In the genomic region with DNA sequence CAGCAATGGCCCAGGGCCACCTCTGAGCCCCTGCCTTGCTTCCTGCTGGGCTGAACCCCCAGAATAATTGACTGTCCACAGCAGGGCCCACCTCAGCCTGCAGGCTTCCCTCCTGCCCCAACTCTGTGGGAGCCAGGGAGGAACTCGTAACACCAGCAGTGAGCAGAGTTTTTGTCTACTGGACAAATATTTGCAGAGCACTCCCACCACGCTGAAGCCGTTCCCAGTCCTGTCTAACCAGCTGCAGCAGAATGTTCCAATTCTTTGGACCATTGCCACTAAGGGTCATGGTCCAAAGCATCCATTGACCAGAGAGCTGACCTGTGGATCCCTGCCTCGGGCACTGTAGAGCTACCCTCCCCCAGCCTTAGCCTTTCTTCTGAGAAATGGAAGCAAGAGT, we compare ENCODE assay signal across 11 mouse cellular contexts. TPM values are rescaled to one million over a fixed set of nuclear protein-coding genes. Genes with fewer than 3 reads are reported as not detected.
DNase-seq lines count a peak whose midpoint lies in the region; ATAC-seq and TF ChIP-seq lines count a peak whose summit lies in the region.
"Had no signal": no experiment of that assay in that cellular context is flagged by ENCODE, and none has a peak within 500 bp of the region (broad histone marks: within the 10 kb centered on the region; RNA-seq: fewer than 3 reads in every experiment).

No protein-coding gene starts in this region.

- no peak overlapping the region for H3K4me2 ChIP-seq in hindbrain, postnatal 0 days (ENCODE audit: low read depth, low read length)
- H3K4me2 ChIP-seq in embryonic facial prominence, embryonic 14.5 days (ENCODE audit: low read depth, low read length) = no peak overlapping the region
- H3K4me2 ChIP-seq in liver, embryonic 12.5 days = no peak overlapping the region

- no peaks in the 10 kb centered on the region for H3K9me3 ChIP-seq in hindbrain, embryonic 10.5 days
- no peaks in the 10 kb centered on the region for H3K9me3 ChIP-seq in hindbrain, postnatal 0 days (ENCODE audit: low read length)
- H3K9me3 ChIP-seq in embryonic facial prominence, embryonic 14.5 days (ENCODE audit: control insufficient read depth, low read length) = no peaks in the 10 kb centered on the region
- H3K9me3 ChIP-seq in liver, embryonic 12.5 days (replicated peaks) = no peaks in the 10 kb centered on the region

- no peak overlapping the region for H3K4me3 ChIP-seq in hindbrain, embryonic 10.5 days
- H3K4me3 ChIP-seq in hindbrain, postnatal 0 days (ENCODE audit: low read length) = no peak overlapping the region
- H3K4me3 ChIP-seq in embryonic facial prominence, embryonic 14.5 days (ENCODE audit: low read depth, low read length) = no peak overlapping the region
- no peak overlapping the region for H3K4me3 ChIP-seq in liver, embryonic 12.5 days

- no peak for ATAC-seq in hindbrain, postnatal 0 days
- ATAC-seq in embryonic facial prominence, embryonic 14.5 days (ENCODE audit: low read depth) = peak; percentile 15; the same call in 1 of the 2 replicates
- ATAC-seq in liver, embryonic 12.5 days = no peak

- H3K4me1 ChIP-seq in hindbrain, embryonic 10.5 days (replicated peaks) = peaks cover 9% of the 10 kb centered on the region
- no peaks in the 10 kb centered on the region for H3K4me1 ChIP-seq in hindbrain, postnatal 0 days (ENCODE audit: insufficient read depth, low read length)
- H3K4me1 ChIP-seq in embryonic facial prominence, embryonic 14.5 days (ENCODE audit: control insufficient read depth, insufficient read depth, low read length) = no peaks in the 10 kb centered on the region
- H3K4me1 ChIP-seq in liver, embryonic 12.5 days = peaks cover 66% of the 10 kb centered on the region

- H3K36me3 ChIP-seq in hindbrain, embryonic 10.5 days = peaks cover 18% of the 10 kb centered on the region; the same call in 1 of the 2 replicates
- H3K36me3 ChIP-seq in hindbrain, postnatal 0 days (ENCODE audit: insufficient read depth, low read length) = no peaks in the 10 kb centered on the region
- H3K36me3 ChIP-seq in embryonic facial prominence, embryonic 14.5 days (ENCODE audit: control insufficient read depth, insufficient read depth, low read length) = no peaks in the 10 kb centered on the region
- peaks cover 28% of the 10 kb centered on the region for H3K36me3 ChIP-seq in liver, embryonic 12.5 days

- no peak for DNase-seq in hindbrain, embryonic 10.5 days (ENCODE audit: low spot score)
- no peak for DNase-seq in hindbrain, postnatal 0 days (ENCODE audit: low spot score)
- DNase-seq in embryonic facial prominence, embryonic 14.5 days (ENCODE audit: low spot score) = no peak
- peak; percentile 66 for DNase-seq in skeletal muscle tissue, adult 2 months (ENCODE audit: low read depth, low spot score)
- no peak for DNase-seq in adrenal gland, adult 8-10 months
- DNase-seq in gastrocnemius, postnatal 4 days (ENCODE audit: low spot score in 2 of 2) = no peak
- DNase-seq in spleen, adult 12 weeks (ENCODE audit: low spot score) = no peak

- H3K27ac ChIP-seq in hindbrain, embryonic 10.5 days = peak overlapping the region; percentile 54; the same call in 1 of the 2 replicates
- no peak overlapping the region for H3K27ac ChIP-seq in hindbrain, postnatal 0 days
- no peak overlapping the region for H3K27ac ChIP-seq in embryonic facial prominence, embryonic 14.5 days (replicated peaks; ENCODE audit: low read depth, low read length)
- peak overlapping the region; percentile 43 for H3K27ac ChIP-seq in liver, embryonic 12.5 days

- H3K9ac ChIP-seq in hindbrain, postnatal 0 days (replicated peaks; ENCODE audit: low read length) = no peak overlapping the region
- no peak overlapping the region for H3K9ac ChIP-seq in embryonic facial prominence, embryonic 14.5 days (ENCODE audit: low read depth, low read length)
- H3K9ac ChIP-seq in liver, embryonic 12.5 days = no peak overlapping the region

- 9% methylated on average over 4 of the region's 4 CpGs for WGBS in hindbrain, embryonic 10.5 days
- WGBS in hindbrain, postnatal 0 days = 20% methylated on average over 4 of the region's 4 CpGs
- 17% methylated on average over 4 of the region's 4 CpGs for WGBS in embryonic facial prominence, embryonic 14.5 days
- 55% methylated on average over 4 of the region's 4 CpGs for WGBS in liver, embryonic 12.5 days (ENCODE audit: insufficient replicate concordance)

- H3K27me3 ChIP-seq in hindbrain, embryonic 10.5 days (ENCODE audit: insufficient read depth, poor library complexity, severe bottlenecking) = peaks cover 5% of the 10 kb centered on the region
- no peaks in the 10 kb centered on the region for H3K27me3 ChIP-seq in hindbrain, postnatal 0 days (ENCODE audit: insufficient read depth, low read length)
- no peaks in the 10 kb centered on the region for H3K27me3 ChIP-seq in embryonic facial prominence, embryonic 14.5 days (replicated peaks; ENCODE audit: control insufficient read depth, insufficient read depth, low read length)
- H3K27me3 ChIP-seq in liver, embryonic 12.5 days (replicated peaks) = peaks cover 38% of the 10 kb centered on the region

- no peak for TF ChIP-seq CTCF in hindbrain, postnatal 0 days (IDR thresholded peaks at IDR 0.05; ENCODE audit: low read depth)

RNA-seq across cellular contexts. Expression of a gene that starts 10.7 kb away (rescaled TPM):
- 1.4 and 1.5 TPM in 2 replicates for polyA plus RNA-seq in hindbrain, embryonic 10.5 days (2016; fragmentation: Nextera tagmentation; extraction: Ambion mirVana)
- 95.4 and 114 TPM in 2 replicates for total RNA-seq in hindbrain, postnatal 0 days (2014; rRNA removed)
- 3.7 and 5.3 TPM in 2 replicates for polyA plus RNA-seq in hindbrain, postnatal 0 days (2015; fragmentation: Nextera tagmentation; extraction: Ambion mirVana)
- polyA plus RNA-seq in embryonic facial prominence, embryonic 14.5 days (2014; fragmentation: Nextera tagmentation; extraction: Ambion mirVana) = 3.0 and 3.5 TPM in 2 replicates
- polyA plus RNA-seq in liver, embryonic 12.5 days (2016; fragmentation: Nextera tagmentation; extraction: Ambion mirVana) = 3.5 and 4.8 TPM in 2 replicates
- total RNA-seq in adrenal gland, adult 8-10 months (2022) = 10 to 100 TPM; 47.5 to 53.8 (median 49.3) TPM
- total RNA-seq in gastrocnemius, postnatal 4 days (2021) = 10 to 100 TPM; 27.6 to 34.5 TPM

RNA-seq across cellular contexts. Expression of a gene that starts 11.2 kb away (rescaled TPM):
- polyA plus RNA-seq in hindbrain, embryonic 10.5 days (2016; fragmentation: Nextera tagmentation; extraction: Ambion mirVana) = 7.7 and 10.9 TPM in 2 replicates
- total RNA-seq in hindbrain, postnatal 0 days (2014; rRNA removed) = 75.1 and 79.9 TPM in 2 replicates
- polyA plus RNA-seq in hindbrain, postnatal 0 days (2015; fragmentation: Nextera tagmentation; extraction: Ambion mirVana) = 64.4 and 67.0 TPM in 2 replicates
- polyA plus RNA-seq in embryonic facial prominence, embryonic 14.5 days (2014; fragmentation: Nextera tagmentation; extraction: Ambion mirVana) = 35.0 and 39.1 TPM in 2 replicates
- 84.9 and 92.8 TPM in 2 replicates for polyA plus RNA-seq in liver, embryonic 12.5 days (2016; fragmentation: Nextera tagmentation; extraction: Ambion mirVana)
- total RNA-seq in adrenal gland, adult 8-10 months (2022) = 100 to 1,000 TPM; 288 to 361 (median 321) TPM
- total RNA-seq in gastrocnemius, postnatal 4 days (2021) = 10 to 100 TPM; 17.5 to 20.5 TPM

RNA-seq across cellular contexts. Expression of a gene that starts 11.4 kb away (rescaled TPM):
- polyA plus RNA-seq in hindbrain, embryonic 10.5 days (2016; fragmentation: Nextera tagmentation; extraction: Ambion mirVana) = 66.4 and 73.5 TPM in 2 replicates
- total RNA-seq in hindbrain, postnatal 0 days (2014; rRNA removed) = 144 and 155 TPM in 2 replicates
- polyA plus RNA-seq in hindbrain, postnatal 0 days (2015; fragmentation: Nextera tagmentation; extraction: Ambion mirVana) = 144 and 161 TPM in 2 replicates
- polyA plus RNA-seq in embryonic facial prominence, embryonic 14.5 days (2014; fragmentation: Nextera tagmentation; extraction: Ambion mirVana) = 46.9 and 54.1 TPM in 2 replicates
- 7.6 and 8.8 TPM in 2 replicates for polyA plus RNA-seq in liver, embryonic 12.5 days (2016; fragmentation: Nextera tagmentation; extraction: Ambion mirVana)
- total RNA-seq in adrenal gland, adult 8-10 months (2022) = 100 to 1,000 TPM in 2 of 4 experiments, 10 to 100 TPM in 2; 80.2 to 106 (median 96.4) TPM
- 10 to 100 TPM; 83.5 to 85.4 TPM for total RNA-seq in gastrocnemius, postnatal 4 days (2021)

RNA-seq across cellular contexts. Expression of a gene that starts 21.2 kb away (rescaled TPM):
- not detected in 2 replicates for polyA plus RNA-seq in hindbrain, embryonic 10.5 days (2016; fragmentation: Nextera tagmentation; extraction: Ambion mirVana)
- not detected in 2 replicates for total RNA-seq in hindbrain, postnatal 0 days (2014; rRNA removed)
- not detected in 2 replicates for polyA plus RNA-seq in hindbrain, postnatal 0 days (2015; fragmentation: Nextera tagmentation; extraction: Ambion mirVana)
- polyA plus RNA-seq in embryonic facial prominence, embryonic 14.5 days (2014; fragmentation: Nextera tagmentation; extraction: Ambion mirVana) = not detected in 2 replicates
- polyA plus RNA-seq in liver, embryonic 12.5 days (2016; fragmentation: Nextera tagmentation; extraction: Ambion mirVana) = not detected in 2 replicates
- under 1 TPM in 1 of 4 experiments, not detected in 3; 0.31 TPM for total RNA-seq in adrenal gland, adult 8-10 months (2022)
- total RNA-seq in gastrocnemius, postnatal 4 days (2021) = not detected
- total RNA-seq: monocyte, adult 5-6 weeks had no signal
- polyA plus RNA-seq: heart, embryonic 14.5 days; spleen, adult 2 months had no signal

RNA-seq across cellular contexts. Expression of a gene that starts 51.5 kb away (rescaled TPM):
- polyA plus RNA-seq in hindbrain, embryonic 10.5 days (2016; fragmentation: Nextera tagmentation; extraction: Ambion mirVana) = not detected in 2 replicates
- total RNA-seq in hindbrain, postnatal 0 days (2014; rRNA removed) = 0.25 and 0.42 TPM in 2 replicates
- 0.32 and 0.44 TPM in 2 replicates for polyA plus RNA-seq in hindbrain, postnatal 0 days (2015; fragmentation: Nextera tagmentation; extraction: Ambion mirVana)
- polyA plus RNA-seq in embryonic facial prominence, embryonic 14.5 days (2014; fragmentation: Nextera tagmentation; extraction: Ambion mirVana) = 1.1 and 1.5 TPM in 2 replicates
- 5.9 and 6.7 TPM in 2 replicates for polyA plus RNA-seq in liver, embryonic 12.5 days (2016; fragmentation: Nextera tagmentation; extraction: Ambion mirVana)
- total RNA-seq in adrenal gland, adult 8-10 months (2022) = 1 to 10 TPM; 1.1 to 2.8 (median 2.0) TPM
- under 1 TPM in 1 of 2 experiments, not detected in 1; 0.62 TPM for total RNA-seq in gastrocnemius, postnatal 4 days (2021)
- total RNA-seq: monocyte, adult 5-6 weeks had no signal
- polyA plus RNA-seq: heart, embryonic 14.5 days had no signal

Comparison
In these comparisons a context has a peak if more than half of its experiments do, and no peak if none do; other contexts are left out.
1. H3K27ac ChIP-seq: peak in hindbrain, embryonic 10.5 days (single experiment) and liver, embryonic 12.5 days (single experiment); none in hindbrain, postnatal 0 days (single experiment) and embryonic facial prominence, embryonic 14.5 days (single experiment).